Mouse (Mus musculus): ENCODE results near the gene Tent4a. TPM values are rescaled to one million over a fixed set of nuclear protein-coding genes. Genes with fewer than 3 reads are reported as not detected.
"Not testable (repeated sequence)": the region's sequence is repeated elsewhere in the genome, so short reads cannot be mapped to it uniquely, and the experiment has no call there.

The Tent4a gene
- 3.1 TPM in 2 replicates for polyA plus RNA-seq (2015; fragmentation: Nextera tagmentation; extraction: Ambion mirVana)

DNA sequence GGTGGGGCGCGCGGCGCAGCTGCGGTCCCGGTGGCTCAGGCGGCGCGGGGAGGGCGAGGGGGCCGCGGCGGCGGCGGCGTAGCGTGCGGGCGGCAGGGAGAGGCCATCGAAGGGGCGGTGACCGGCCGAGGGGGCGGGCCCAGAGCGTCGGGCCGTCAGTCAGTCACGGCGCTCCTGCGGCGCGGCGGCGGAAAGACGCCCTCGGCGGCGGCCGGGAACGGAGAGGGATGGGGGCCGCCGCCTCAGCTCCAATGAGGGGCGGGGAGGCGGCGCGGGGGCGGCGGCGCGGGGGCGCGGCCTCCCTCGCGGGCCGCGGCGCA lies at the start of gene Tent4a:
Gene Tent4a, minus strand, starts transcription at position 284 of the 320 bp plus-strand sequence.
- Histone ChIP-seq H3K27ac (ENCODE audit: low read length) (peak within 1 kb of the TSS; percentile 93), H3K4me2 (replicated peaks; ENCODE audit: low read depth, low read length) (peak within 1 kb of the TSS; percentile 94), H3K4me1 (ENCODE audit: insufficient read depth, low read depth, low read length) (peaks cover 14% of the 10 kb centered on the region; the same call in 1 of the 2 replicates), H3K27me3 (replicated peaks; ENCODE audit: insufficient read depth, low read length) (no peaks in the 10 kb centered on the region), H3K36me3 (ENCODE audit: insufficient read depth, low read length) (no peaks in the 10 kb centered on the region), H3K9me3 (ENCODE audit: low read length) (no peaks in the 10 kb centered on the region), H3K9ac (replicated peaks; ENCODE audit: low read depth) (peak within 1 kb of the TSS; percentile 79), H3K4me3 (ENCODE audit: low read depth, low read length) (peak within 1 kb of the TSS; percentile 80)
- ATAC-seq (peak; percentile 85), DNase-seq (ENCODE audit: low spot score) (no peak)
- no CpG with 5 or more reads among the region's 57 CpGs for WGBS
- TF ChIP-seq CTCF (IDR thresholded peaks at IDR 0.05) (no peak), EP300 (IDR thresholded peaks at IDR 0.05) (no peak)

DNA sequence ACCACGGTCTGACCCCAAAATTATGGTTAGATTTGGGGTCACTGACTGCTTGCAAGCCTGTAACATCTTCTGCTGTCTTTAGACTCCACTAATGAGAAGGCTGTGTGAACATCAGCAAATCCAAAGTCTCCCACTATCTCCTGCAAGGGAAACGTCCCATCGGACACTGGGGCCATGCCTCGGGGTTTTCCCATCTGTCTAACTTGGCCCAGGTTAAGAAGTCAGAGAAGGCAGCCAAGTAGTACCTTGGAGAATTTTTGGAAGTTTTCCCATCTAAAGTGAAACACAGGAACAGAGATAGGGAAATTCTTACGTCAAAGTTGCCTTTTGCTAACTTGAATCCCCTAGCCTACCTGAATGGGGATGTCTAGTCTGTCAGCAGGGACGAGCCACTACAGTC lies 49.2 kb upstream of the Tent4a start:
- H3K27me3 ChIP-seq (replicated peaks; ENCODE audit: insufficient read depth, low read length), result no peaks in the 10 kb centered on the region
- H3K36me3 ChIP-seq (ENCODE audit: insufficient read depth, low read length), result no peaks in the 10 kb centered on the region
- no peak for TF ChIP-seq EP300 (IDR thresholded peaks at IDR 0.05)
- no peak for TF ChIP-seq CTCF (IDR thresholded peaks at IDR 0.05)
- ATAC-seq (no peak), DNase-seq (ENCODE audit: low spot score) (no peak)
- no peaks in the 10 kb centered on the region for H3K4me1 ChIP-seq (ENCODE audit: insufficient read depth, low read depth, low read length)
- H3K4me3 ChIP-seq (ENCODE audit: low read depth, low read length), result no peak overlapping the region
- no peak overlapping the region for H3K9ac ChIP-seq (replicated peaks; ENCODE audit: low read depth)
- WGBS, result 86% methylated on average over 6 of the region's 6 CpGs
- no peak overlapping the region for H3K27ac ChIP-seq (ENCODE audit: low read length)
- no peak overlapping the region for H3K4me2 ChIP-seq (replicated peaks; ENCODE audit: low read depth, low read length)
- no peaks in the 10 kb centered on the region for H3K9me3 ChIP-seq (ENCODE audit: low read length)

DNA sequence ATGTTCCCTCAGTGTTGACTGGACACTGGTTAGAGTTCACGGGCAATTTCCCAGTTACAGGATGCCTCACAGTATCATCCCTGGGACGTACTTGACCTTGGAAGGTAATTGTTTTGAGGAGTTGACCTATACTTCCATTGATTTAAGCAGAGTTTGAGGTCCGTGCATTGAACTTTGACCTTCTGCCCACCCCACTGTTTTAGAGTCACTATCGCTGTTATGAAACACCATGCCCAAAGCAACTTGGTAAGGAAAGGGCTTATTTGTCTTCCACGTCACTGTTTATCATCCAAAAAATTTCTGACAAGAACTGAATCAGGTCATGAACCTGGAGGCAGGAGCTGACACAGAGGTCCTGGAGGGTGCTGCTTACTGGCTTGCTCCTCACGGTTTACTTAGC lies 48.0 kb upstream of the Tent4a start:
- no peaks in the 10 kb centered on the region for H3K36me3 ChIP-seq (ENCODE audit: insufficient read depth, low read length)
- no peak overlapping the region for H3K9ac ChIP-seq (replicated peaks; ENCODE audit: low read depth)
- TF ChIP-seq EP300 (IDR thresholded peaks at IDR 0.05) (no peak), CTCF (IDR thresholded peaks at IDR 0.05) (no peak)
- DNase-seq (ENCODE audit: low spot score) (no peak), ATAC-seq (no peak)
- H3K9me3 ChIP-seq (ENCODE audit: low read length), result no peaks in the 10 kb centered on the region
- H3K4me2 ChIP-seq (replicated peaks; ENCODE audit: low read depth, low read length), result no peak overlapping the region
- H3K4me1 ChIP-seq (ENCODE audit: insufficient read depth, low read depth, low read length), result no peaks in the 10 kb centered on the region
- H3K27ac ChIP-seq (ENCODE audit: low read length), result no peak overlapping the region
- H3K4me3 ChIP-seq (ENCODE audit: low read depth, low read length), result no peak overlapping the region
- 87% methylated on average over 6 of the region's 6 CpGs for WGBS
- no peaks in the 10 kb centered on the region for H3K27me3 ChIP-seq (replicated peaks; ENCODE audit: insufficient read depth, low read length)

DNA sequence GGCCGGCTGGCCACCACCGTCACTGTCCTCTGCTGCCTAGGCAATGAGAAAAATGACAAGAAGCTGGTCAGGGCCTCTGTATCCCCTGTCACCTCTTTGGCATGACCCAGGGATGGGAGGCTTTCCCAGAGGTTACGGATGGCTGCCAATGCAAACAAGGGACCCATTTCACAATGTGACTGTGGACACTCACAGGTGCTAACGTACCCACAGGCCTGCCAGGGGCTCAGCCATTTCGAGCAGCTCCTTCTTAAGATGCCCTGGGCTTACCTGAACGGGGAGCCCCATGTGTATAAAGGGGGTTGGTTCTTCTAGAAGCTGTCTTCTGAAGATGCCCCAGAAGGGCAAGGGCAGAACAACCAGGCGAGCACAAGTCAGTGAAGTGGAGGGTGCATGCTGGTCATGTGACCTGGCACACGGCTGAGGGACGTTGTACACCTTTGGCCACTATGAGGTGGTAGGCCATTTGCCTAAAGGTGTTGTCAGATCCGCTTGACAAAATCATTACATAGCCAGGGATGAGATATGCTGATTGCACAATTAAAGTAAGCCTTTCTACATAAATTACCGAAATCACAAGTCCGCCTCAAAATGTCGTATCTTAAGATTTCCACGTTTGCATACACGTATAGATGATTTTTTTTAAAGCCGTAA lies 42.9 kb upstream of the Tent4a start:
- TF ChIP-seq EP300 (IDR thresholded peaks at IDR 0.05) (no peak), CTCF (IDR thresholded peaks at IDR 0.05) (no peak)
- no peaks in the 10 kb centered on the region for H3K36me3 ChIP-seq (ENCODE audit: insufficient read depth, low read length)

DNA sequence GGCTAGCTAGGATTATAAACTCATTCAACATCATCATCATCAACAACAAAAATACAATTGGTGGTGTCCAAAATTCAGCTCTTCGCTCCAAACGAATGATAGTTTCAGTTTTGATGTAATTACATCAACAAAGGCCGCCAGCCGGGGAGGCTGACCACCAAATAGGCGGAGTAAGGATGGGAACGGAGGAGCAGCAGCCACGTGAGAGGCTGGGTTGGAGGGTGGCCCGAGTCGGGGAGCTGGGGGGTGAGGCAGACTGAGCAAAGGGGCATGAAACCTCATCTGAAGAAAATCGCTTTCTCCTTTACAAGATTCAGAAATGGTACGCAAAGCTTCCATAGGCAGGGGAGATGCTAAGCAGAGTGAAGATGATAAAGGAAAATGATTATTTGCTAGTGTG lies 42.3 kb upstream of the Tent4a start:
- TF ChIP-seq CTCF (IDR thresholded peaks at IDR 0.05), result no peak
- TF ChIP-seq EP300 (IDR thresholded peaks at IDR 0.05), result no peak
- Histone ChIP-seq H3K27me3 (replicated peaks; ENCODE audit: insufficient read depth, low read length) (no peaks in the 10 kb centered on the region), H3K27ac (ENCODE audit: low read length) (no peak overlapping the region), H3K4me2 (replicated peaks; ENCODE audit: low read depth, low read length) (no peak overlapping the region), H3K9me3 (ENCODE audit: low read length) (no peaks in the 10 kb centered on the region), H3K4me1 (ENCODE audit: insufficient read depth, low read depth, low read length) (no peaks in the 10 kb centered on the region), H3K9ac (replicated peaks; ENCODE audit: low read depth) (no peak overlapping the region), H3K4me3 (ENCODE audit: low read depth, low read length) (no peak overlapping the region), H3K36me3 (ENCODE audit: insufficient read depth, low read length) (no peaks in the 10 kb centered on the region)
- no peak for ATAC-seq
- no peak for DNase-seq (ENCODE audit: low spot score)
- WGBS, result 67% methylated on average over 11 of the region's 11 CpGs

More for the DNA sequence above, 42.9 kb upstream of the Tent4a start:
- no peak overlapping the region for H3K27ac ChIP-seq (ENCODE audit: low read length)
- no peaks in the 10 kb centered on the region for H3K27me3 ChIP-seq (replicated peaks; ENCODE audit: insufficient read depth, low read length)
- no peak overlapping the region for H3K9ac ChIP-seq (replicated peaks; ENCODE audit: low read depth)
- no peak for ATAC-seq
- no peak overlapping the region for H3K4me2 ChIP-seq (replicated peaks; ENCODE audit: low read depth, low read length)
- no peaks in the 10 kb centered on the region for H3K4me1 ChIP-seq (ENCODE audit: insufficient read depth, low read depth, low read length)
- 87% methylated on average over 16 of the region's 16 CpGs for WGBS
- no peak overlapping the region for H3K4me3 ChIP-seq (ENCODE audit: low read depth, low read length)
- DNase-seq (ENCODE audit: low spot score), result no peak
- no peaks in the 10 kb centered on the region for H3K9me3 ChIP-seq (ENCODE audit: low read length)

DNA sequence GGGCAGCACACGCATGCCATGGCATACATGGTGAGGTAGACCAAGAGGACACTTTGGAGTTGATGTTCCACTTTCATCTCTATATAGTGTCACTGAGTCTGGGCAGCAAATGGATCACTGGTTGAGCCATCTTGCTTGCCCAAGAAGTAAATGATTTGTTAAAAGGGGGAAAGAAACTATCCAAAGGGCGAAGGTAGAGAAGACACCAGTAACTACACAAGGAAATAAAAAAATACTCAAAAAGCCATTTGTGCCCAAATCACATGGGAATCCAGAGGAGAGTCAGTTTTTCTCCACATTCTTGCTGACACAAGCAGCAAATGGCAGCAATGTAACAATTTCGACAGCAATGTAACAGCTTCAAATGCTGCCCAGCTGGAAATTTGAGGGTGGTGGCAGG lies 38.2 kb upstream of the Tent4a start:
- H3K27me3 ChIP-seq (replicated peaks; ENCODE audit: insufficient read depth, low read length), result no peaks in the 10 kb centered on the region
- no peaks in the 10 kb centered on the region for H3K36me3 ChIP-seq (ENCODE audit: insufficient read depth, low read length)
- H3K9ac ChIP-seq (replicated peaks; ENCODE audit: low read depth), result no peak overlapping the region
- no peaks in the 10 kb centered on the region for H3K4me1 ChIP-seq (ENCODE audit: insufficient read depth, low read depth, low read length)
- no peak for ATAC-seq
- TF ChIP-seq EP300 (IDR thresholded peaks at IDR 0.05), result no peak
- TF ChIP-seq CTCF (IDR thresholded peaks at IDR 0.05), result no peak
- 93% methylated on average over 3 of the region's 3 CpGs for WGBS
- no peak overlapping the region for H3K27ac ChIP-seq (ENCODE audit: low read length)
- no peaks in the 10 kb centered on the region for H3K9me3 ChIP-seq (ENCODE audit: low read length)
- no peak overlapping the region for H3K4me3 ChIP-seq (ENCODE audit: low read depth, low read length)
- DNase-seq (ENCODE audit: low spot score), result no peak
- no peak overlapping the region for H3K4me2 ChIP-seq (replicated peaks; ENCODE audit: low read depth, low read length)

DNA sequence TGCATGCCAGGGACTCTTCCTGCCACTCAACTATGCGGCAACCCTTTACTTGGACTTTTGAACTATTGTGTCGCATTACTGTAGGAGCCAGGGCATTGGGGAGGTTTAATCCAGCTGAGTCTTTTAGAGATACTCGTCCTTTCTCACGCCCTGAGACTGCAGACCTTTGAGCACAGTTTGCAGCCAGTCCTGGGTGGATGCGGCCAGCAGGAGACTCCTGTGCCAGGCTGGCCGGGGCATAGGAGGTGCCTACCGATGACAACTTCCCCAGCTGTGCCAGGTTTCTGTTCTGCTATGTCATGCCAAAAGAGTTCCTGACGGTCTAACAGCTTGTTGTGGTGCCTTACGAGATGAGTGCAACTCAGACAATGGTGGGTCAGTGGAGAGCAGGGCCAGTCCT lies 34.8 kb upstream of the Tent4a start:
- ATAC-seq, result no peak
- H3K4me1 ChIP-seq (ENCODE audit: insufficient read depth, low read depth, low read length), result no peaks in the 10 kb centered on the region
- WGBS, result 84% methylated on average over 9 of the region's 9 CpGs
- no peaks in the 10 kb centered on the region for H3K27me3 ChIP-seq (replicated peaks; ENCODE audit: insufficient read depth, low read length)
- H3K4me2 ChIP-seq (replicated peaks; ENCODE audit: low read depth, low read length), result no peak overlapping the region
- H3K36me3 ChIP-seq (ENCODE audit: insufficient read depth, low read length), result no peaks in the 10 kb centered on the region
- no peak for DNase-seq (ENCODE audit: low spot score)
- H3K4me3 ChIP-seq (ENCODE audit: low read depth, low read length), result no peak overlapping the region
- H3K9me3 ChIP-seq (ENCODE audit: low read length), result no peaks in the 10 kb centered on the region
- H3K27ac ChIP-seq (ENCODE audit: low read length), result no peak overlapping the region
- TF ChIP-seq CTCF (IDR thresholded peaks at IDR 0.05) (no peak), EP300 (IDR thresholded peaks at IDR 0.05) (no peak)
- H3K9ac ChIP-seq (replicated peaks; ENCODE audit: low read depth), result no peak overlapping the region

DNA sequence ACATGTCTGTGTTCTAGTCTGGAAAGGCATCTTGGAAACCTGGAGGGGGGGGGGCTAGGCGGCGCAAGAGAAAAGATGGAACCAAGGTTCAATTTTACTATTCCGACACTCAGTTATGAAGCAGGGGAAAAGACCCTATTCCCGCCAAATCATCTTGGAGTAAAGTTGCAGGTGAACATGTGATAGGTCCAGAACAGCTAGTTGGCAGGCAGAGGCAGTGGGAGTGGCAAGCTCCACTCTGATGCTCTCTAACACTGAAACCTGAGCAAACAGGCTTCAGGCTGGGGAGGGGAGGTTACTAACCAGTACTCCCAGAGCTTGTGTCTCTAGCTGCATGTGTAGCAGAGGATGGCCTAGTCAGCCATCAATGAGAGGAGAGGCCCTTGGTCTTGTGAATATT lies 31.0 kb upstream of the Tent4a start:
- not testable (repeated sequence) for H3K4me3 ChIP-seq (ENCODE audit: low read depth, low read length); DNase-seq (ENCODE audit: low spot score); H3K36me3 ChIP-seq (ENCODE audit: insufficient read depth, low read length); H3K4me1 ChIP-seq (ENCODE audit: insufficient read depth, low read depth, low read length); H3K27me3 ChIP-seq (replicated peaks; ENCODE audit: insufficient read depth, low read length); H3K27ac ChIP-seq (ENCODE audit: low read length); H3K9me3 ChIP-seq (ENCODE audit: low read length); H3K9ac ChIP-seq (replicated peaks; ENCODE audit: low read depth); ATAC-seq; H3K4me2 ChIP-seq (replicated peaks; ENCODE audit: low read depth, low read length)
- 99% methylated on average over 4 of the region's 4 CpGs for WGBS
